Mouse (Mus musculus) activated CD4-positive, CD25-positive, alpha-beta regulatory T cell, adult 4 months (primary cell): ENCODE measurements around the gene Acot5. TPM values are rescaled to one million over a fixed set of nuclear protein-coding genes. Genes with fewer than 3 reads are reported as not detected.
A peak's percentile ranks its signal among the peaks of the same experiment; 100 is the strongest.
"Not testable (repeated sequence)": the region's sequence is repeated elsewhere in the genome, so short reads cannot be mapped to it uniquely, and the experiment has no call there.

Experiments
- ATAC-seq: one replicate; pipeline ENCODE4 v1.8.0; 2017
- polyA plus RNA-seq, 2 experiments: library from polyadenylated mRNA; unstranded; fragments of 100-300 nt; shearing (Covaris generic); gene quantifications; one replicate each; pipeline ENCODE4 v1.2.1; 2017

Acot5 gene
- polyA plus RNA-seq, 2 experiments from 2014 or later, result not detected

DNA sequence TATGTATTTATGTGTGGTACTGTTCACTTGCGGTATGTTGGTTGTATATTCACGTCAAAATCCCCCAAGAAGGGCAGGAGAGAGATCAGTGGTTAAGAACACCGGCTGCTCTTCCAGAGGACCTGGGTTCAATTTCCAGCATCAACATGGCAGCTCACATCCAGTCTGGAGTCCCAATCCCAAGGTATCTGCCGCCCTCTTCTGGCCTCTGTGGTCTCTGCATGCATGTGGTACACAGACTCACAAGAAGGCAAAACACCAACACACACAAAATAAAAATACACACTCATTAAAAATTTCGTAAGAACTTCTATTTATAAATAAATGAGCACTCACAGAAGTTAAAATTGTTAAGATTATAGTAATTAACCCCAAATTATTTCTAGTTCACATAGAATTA lies 5.9 kb upstream of the Acot5 start:
- no peak for ATAC-seq

GRCm38 (mm10) chr12:84063833-84064232 lies 5.3 kb upstream of the Acot5 start:
- no peak for ATAC-seq

GRCm38 (mm10) chr12:84064621-84065020 lies 4.5 kb upstream of the Acot5 start:
- ATAC-seq, result no peak

DNA sequence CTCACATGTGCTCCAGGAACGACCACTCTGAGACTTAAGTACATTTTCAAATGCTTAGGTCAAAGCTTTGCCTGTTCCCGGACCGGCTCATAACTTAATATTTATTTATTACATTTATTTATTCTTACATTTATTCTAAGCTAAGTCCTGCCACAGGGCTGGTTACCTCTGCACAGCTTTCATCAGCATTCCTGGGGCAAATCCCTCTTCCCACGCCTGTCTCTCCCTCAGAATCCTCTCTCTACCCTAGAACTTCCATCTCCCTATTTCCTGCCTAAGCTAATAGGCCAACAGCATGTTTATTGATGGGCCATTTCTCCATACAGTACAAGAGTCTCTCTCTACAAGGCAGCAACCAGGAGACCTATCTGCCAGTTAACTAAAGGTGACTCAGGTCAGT lies 1.4 kb upstream of the Acot5 start:
- no peak for ATAC-seq

DNA sequence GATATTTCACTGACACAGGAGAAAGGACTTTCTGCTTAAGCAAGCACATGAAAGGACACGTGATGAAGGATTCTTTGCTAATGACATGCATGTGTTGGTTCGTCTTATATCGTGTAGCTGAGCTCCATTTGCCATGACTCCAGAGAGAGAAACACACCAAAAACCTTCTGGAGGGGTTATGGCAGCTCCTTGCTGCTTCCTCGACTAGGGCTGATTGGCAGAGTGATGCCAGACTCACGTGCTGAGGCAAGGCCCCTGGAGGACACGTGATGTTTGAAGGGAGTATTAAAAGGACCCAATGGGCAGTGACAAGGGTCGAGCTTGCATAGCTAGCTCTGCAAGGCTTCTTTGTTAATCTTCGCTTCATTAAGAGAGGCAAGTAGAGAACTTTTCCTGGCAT lies 829 bp upstream of the Acot5 start:
- no peak for ATAC-seq

GRCm38 (mm10) chr12:84069582-84069981 lies 457 bp downstream of the Acot5 start:
- ATAC-seq, result not testable (repeated sequence)

GRCm38 (mm10) chr12:84071696-84072095 lies 2.6 kb downstream of the Acot5 start:
- ATAC-seq, result no peak

DNA sequence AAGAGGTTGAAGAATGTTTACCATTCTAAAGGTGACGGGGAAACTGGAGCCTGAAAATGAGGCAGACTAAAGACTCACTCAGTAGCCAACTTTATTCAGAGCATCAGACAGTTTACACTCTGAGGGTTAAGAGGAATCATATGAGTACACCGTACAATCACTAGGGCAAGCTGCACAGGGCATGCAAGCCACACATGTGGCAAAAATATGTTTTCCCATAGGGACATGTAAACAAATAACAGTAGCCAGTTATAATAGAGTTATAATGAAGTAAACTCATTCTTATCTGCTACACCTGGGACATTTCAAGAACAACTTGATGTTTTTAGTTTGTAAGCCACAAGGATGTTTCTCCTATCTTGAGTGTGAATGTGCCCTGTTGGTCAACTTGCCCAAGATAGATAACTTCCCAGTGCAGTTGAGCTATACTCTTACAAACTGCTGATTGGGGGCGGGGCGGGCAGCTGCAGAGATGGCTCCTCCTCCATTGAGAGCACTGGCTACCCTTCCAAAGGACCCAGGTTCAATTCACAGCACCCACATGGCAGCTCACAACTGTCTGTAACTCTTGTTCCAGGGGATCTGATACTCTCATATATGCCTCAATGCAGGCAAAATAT lies 8.4 kb downstream of the Acot5 start:
- no peak for ATAC-seq

DNA sequence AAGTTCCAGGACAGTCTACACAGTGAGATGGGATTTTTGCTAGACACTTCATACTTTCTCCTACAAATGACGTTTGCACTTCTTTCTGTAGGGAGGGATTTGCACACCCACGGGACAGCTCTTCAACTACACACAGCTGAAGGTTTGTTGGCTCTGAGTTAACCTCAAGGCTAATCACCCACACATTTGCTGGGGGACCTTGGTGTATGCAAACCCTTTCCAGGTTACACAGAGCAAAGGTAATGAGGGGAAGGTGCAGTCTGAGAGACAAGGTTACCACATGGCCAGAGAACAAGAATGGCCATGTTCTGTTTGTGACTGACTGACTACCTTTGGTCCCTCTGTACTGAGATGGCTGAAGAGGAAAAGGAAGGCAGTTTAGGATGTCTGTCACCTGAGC lies 14.7 kb downstream of the Acot5 start:
- no peak for ATAC-seq

GRCm38 (mm10) chr12:84084581-84084980 lies 15.5 kb downstream of the Acot5 start:
- no peak for ATAC-seq

DNA sequence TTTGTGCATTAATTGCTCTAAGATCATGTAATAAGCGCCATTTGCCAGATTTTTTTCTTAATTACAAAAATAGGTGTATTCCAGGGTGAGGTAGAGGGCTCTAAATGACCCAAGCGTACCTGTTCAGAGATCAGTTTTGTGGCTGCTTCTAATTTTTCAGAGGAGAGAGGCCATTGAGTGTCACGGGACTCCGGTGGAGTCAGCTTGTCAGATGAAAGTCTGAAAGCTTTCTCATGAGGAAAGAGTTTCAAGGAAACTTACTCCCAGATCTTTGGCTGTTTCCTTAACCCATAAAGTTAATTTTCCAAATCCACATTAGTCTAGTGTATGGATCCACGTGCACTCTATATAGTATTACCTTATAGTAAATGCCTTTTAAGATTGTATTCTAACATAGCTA lies 25.5 kb downstream of the Acot5 start:
- ATAC-seq, result not testable (repeated sequence)

- no peak for ATAC-seq
Observed at GRCm38 (mm10) chr12:84099605-84100004, 30.5 kb downstream of the Acot5 start.

GRCm38 (mm10) chr12:84100071-84100470 lies 30.9 kb downstream of the Acot5 start:
- no peak for ATAC-seq

DNA sequence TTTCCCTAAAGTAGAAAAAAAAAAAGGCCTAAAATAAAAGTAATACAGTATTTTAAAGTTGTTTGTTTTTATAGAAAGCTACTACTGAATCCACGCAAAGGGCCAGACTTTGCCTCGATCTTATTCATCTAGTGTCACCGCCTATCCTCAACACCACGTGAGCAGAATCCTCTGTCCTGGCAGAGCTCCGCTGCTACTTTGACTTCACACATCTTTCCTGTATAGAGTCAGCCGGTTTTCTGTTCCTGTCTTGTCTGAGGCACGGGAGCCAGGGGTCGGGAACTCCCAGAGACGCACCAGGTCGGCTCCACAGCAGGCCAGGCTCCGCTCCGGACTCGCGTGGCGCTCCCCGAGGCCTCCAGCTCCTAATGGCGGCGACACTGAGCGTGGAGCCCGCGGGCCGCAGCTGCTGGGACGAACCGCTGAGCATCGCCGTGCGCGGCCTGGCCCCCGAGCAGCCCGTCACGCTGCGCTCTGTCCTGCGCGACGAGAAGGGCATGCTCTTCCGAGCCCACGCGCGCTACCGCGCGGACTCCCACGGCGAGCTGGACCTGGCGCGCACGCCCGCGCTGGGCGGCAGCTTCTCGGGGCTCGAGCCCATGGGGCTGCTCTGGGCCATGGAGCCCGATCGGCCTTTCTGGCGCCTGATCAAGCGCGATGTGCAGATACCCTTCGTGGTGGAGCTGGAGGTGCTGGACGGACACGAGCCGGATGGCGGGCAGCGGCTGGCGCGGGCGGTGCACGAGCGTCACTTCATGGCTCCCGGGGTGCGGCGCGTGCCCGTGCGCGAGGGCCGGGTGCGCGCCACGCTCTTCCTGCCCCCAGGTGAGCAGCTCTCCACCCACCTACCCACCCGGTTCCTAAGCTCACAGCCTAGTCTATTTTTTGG lies 31.7 kb downstream of the Acot5 start, which contains the start of gene Acot6:
TSS of gene Acot6 (plus strand) at position 51 of the 889 bp plus-strand sequence.
- peak; percentile 66 for ATAC-seq

- no peak for ATAC-seq
Observed at GRCm38 (mm10) chr12:84101493-84101845, 32.3 kb downstream of the Acot5 start.

DNA sequence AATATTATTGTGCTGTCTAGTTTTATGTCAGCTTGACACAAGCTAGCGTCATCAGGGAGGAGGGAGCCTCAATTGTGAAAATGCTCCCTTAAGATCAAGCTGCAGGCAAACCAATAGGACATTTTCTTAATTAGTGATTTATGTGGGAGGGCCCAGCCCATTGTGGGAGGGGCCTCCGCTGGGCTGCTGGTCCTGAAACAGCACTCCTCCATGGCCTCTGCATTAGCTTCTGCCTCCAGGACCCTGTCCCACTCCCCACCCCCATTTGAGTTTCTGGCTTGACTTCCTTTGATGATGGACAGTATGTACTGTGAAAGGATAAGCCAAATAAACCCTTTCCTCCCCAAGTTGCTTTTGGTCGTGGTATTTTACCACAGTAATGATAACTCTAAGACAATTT lies 37.9 kb downstream of the Acot5 start:
- ATAC-seq, result no peak

GRCm38 (mm10) chr12:84107692-84108091 lies 38.6 kb downstream of the Acot5 start:
- ATAC-seq, result no peak

GRCm38 (mm10) chr12:84109924-84110323 lies 40.8 kb downstream of the Acot5 start:
- no peak for ATAC-seq

DNA sequence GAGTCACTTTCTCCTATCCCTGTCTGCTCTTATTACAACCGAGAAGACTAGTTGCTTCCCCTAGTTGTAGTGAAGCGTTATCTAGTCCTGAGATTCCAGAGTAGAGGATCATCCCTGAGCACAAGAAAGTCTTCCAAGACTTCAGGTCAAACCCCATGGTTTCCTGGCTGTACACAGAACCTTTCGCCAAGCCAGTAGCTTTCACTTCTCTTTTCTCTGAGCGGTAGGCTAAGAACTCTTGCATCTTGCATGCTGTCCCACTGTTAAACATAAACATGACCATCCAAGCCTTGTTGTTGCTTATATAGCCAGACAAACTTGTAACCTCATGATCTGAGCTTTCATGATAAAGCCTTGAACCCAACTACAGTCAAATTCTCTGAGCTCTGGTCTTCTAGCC lies 41.7 kb downstream of the Acot5 start:
- ATAC-seq, result no peak

DNA sequence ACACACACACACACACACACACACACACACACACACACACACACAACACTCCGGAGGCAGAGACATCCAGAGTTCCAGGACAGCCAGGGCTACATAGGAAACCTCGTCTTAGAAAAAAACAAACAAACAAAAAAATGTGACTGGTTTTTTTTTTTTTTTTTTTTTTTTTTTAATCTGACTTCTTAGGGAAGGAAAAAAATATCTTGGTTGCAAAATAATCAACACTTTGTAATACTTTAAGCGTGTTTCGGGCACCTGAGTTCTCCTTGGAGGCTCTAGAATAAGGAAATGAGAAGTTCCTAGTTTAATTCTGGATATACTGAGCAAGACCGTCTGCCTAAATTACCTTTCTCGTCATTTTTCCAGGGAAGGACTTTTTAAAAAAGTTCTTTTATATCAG lies 44.6 kb downstream of the Acot5 start:
- ATAC-seq, result no peak

GRCm38 (mm10) chr12:84114153-84114994 lies 45.2 kb downstream of the Acot5 start, which contains the start of gene Dnal1:
TSS of gene Dnal1 (plus strand) at chr12:84114366.
- peak; percentile 89 for ATAC-seq

DNA sequence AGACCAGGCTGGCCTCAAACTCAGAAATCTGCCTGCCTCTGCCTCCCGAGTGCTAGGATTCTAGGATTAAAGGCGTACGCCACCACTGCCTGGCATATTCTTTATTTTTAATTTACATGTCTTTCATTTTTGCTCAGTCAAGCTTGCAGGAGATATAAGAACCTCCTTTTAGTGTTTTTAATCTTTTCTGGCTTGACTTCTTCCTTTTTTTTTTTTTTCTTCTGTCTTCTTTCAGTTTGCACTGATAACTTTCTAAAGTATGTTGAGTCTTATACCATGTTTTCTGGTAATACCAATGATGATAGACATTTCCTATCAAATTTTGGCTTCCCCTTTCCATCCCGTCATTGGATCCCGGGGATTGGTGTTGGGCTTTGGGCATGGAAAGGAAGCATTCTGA lies 50.5 kb downstream of the Acot5 start:
- ATAC-seq, result no peak
